Mouse (Mus musculus) left cerebral cortex, adult 6 months (tissue): ENCODE measurements around the gene Gm8334. TPM values are rescaled to one million over a fixed set of nuclear protein-coding genes. Genes with fewer than 3 reads are reported as not detected.

ENCODE experiments used
- long read RNA-seq, 2 experiments: library from polyadenylated mRNA; unstranded; transcript quantifications; one replicate each; pipeline ENCODE4 v2.0.0; 2019 to 2020
- polyA plus RNA-seq: library from polyadenylated mRNA; unstranded; fragments of <200 nt; fragmentation: Nextera tagmentation; gene quantifications from 2 replicates; pipeline ENCODE4 v1.2.3, GENCODE M21; 2021

Gene Gm8334
- not detected in 2 replicates for polyA plus RNA-seq
- long read RNA-seq, experiment 1: 0 reads
- long read RNA-seq, experiment 2: 0 reads

GRCm38 (mm10) chrX:148615053-148615452 lies at the start of gene Gm8334:
Gene Gm8334 (minus strand): TSS chrX:148615153.

GRCm38 (mm10) chrX:148663298-148663697 lies 48.3 kb upstream of the Gm8334 start, which contains the start of gene Gm15127:
Gene Gm15127 (plus strand): TSS chrX:148663598.

Other genes starting within 250 kb of the Gm8334 start
- gene Gm15114, start 126.2 kb downstream of the Gm8334 start, polyA plus RNA-seq: not detected in 2 replicates
- gene Gm15127, start 48.4 kb upstream of the Gm8334 start, polyA plus RNA-seq: not detected in 2 replicates
- gene Luzp4, start 242.5 kb upstream of the Gm8334 start, polyA plus RNA-seq: not detected in 2 replicates